Mouse (Mus musculus): Measurements from ENCODE around the gene Hdac9.
A peak's percentile ranks its signal among the peaks of the same experiment; 100 is the strongest.

The Hdac9 gene

GRCm38 (mm10) chr12:34803721-34804120 is 113.2 kb downstream of the Hdac9 start:
- DNase-seq: no peak

- DNase-seq: no peak
Observed at GRCm38 (mm10) chr12:34802308-34802707, 114.6 kb downstream of the Hdac9 start.

GRCm38 (mm10) chr12:34801752-34802151 is 115.1 kb downstream of the Hdac9 start:
- no peak for DNase-seq

GRCm38 (mm10) chr12:34797389-34797788 is 119.5 kb downstream of the Hdac9 start:
- no peak for DNase-seq

GRCm38 (mm10) chr12:34795487-34795886 is 121.4 kb downstream of the Hdac9 start:
- peak; percentile 33 for DNase-seq

GRCm38 (mm10) chr12:34792113-34792452 is 124.8 kb downstream of the Hdac9 start:
- no peak for DNase-seq

GRCm38 (mm10) chr12:34791213-34792112 is 125.4 kb downstream of the Hdac9 start:
- no peak for DNase-seq

- DNase-seq: no peak
Observed at GRCm38 (mm10) chr12:34789031-34789982, 127.6 kb downstream of the Hdac9 start.

GRCm38 (mm10) chr12:34787380-34787779 is 129.5 kb downstream of the Hdac9 start:
- DNase-seq: no peak

GRCm38 (mm10) chr12:34783574-34783973 is 133.3 kb downstream of the Hdac9 start:
- DNase-seq: no peak

GRCm38 (mm10) chr12:34779368-34779957 is 137.4 kb downstream of the Hdac9 start:
- DNase-seq: no peak

GRCm38 (mm10) chr12:34776170-34776569 is 140.7 kb downstream of the Hdac9 start:
- no peak for DNase-seq

- no peak for DNase-seq
Observed at GRCm38 (mm10) chr12:34774071-34774470, 142.8 kb downstream of the Hdac9 start.

- DNase-seq: no peak
Observed at GRCm38 (mm10) chr12:34767226-34767775, 149.6 kb downstream of the Hdac9 start.

- DNase-seq: no peak
Observed at GRCm38 (mm10) chr12:34747266-34747665, 169.6 kb downstream of the Hdac9 start.

- no peak for DNase-seq
Observed at GRCm38 (mm10) chr12:34725204-34725603, 191.7 kb downstream of the Hdac9 start.

GRCm38 (mm10) chr12:34724274-34724673 is 192.6 kb downstream of the Hdac9 start:
- DNase-seq: no peak

GRCm38 (mm10) chr12:34722831-34723490 is 193.9 kb downstream of the Hdac9 start:
- no peak for DNase-seq

- no peak for DNase-seq
Observed at GRCm38 (mm10) chr12:34720906-34721305, 196.0 kb downstream of the Hdac9 start.

- DNase-seq: peak; percentile 20
Observed at GRCm38 (mm10) chr12:34714266-34714939, 202.5 kb downstream of the Hdac9 start.

GRCm38 (mm10) chr12:34697981-34698380 is 218.9 kb downstream of the Hdac9 start:
- DNase-seq: no peak

- DNase-seq: no peak
Observed at GRCm38 (mm10) chr12:34696736-34697135, 220.2 kb downstream of the Hdac9 start.

Data from kidney, postnatal 14 days (tissue).